Mouse (Mus musculus): ENCODE results near the gene Map4. TPM values are rescaled to one million over a fixed set of nuclear protein-coding genes. Genes with fewer than 3 reads are reported as not detected.
"Not testable (repeated sequence)": the region's sequence is repeated elsewhere in the genome, so short reads cannot be mapped to it uniquely, and the experiment has no call there.

Gene Map4
- polyA plus RNA-seq, 1 experiment, result 220 TPM

DNA sequence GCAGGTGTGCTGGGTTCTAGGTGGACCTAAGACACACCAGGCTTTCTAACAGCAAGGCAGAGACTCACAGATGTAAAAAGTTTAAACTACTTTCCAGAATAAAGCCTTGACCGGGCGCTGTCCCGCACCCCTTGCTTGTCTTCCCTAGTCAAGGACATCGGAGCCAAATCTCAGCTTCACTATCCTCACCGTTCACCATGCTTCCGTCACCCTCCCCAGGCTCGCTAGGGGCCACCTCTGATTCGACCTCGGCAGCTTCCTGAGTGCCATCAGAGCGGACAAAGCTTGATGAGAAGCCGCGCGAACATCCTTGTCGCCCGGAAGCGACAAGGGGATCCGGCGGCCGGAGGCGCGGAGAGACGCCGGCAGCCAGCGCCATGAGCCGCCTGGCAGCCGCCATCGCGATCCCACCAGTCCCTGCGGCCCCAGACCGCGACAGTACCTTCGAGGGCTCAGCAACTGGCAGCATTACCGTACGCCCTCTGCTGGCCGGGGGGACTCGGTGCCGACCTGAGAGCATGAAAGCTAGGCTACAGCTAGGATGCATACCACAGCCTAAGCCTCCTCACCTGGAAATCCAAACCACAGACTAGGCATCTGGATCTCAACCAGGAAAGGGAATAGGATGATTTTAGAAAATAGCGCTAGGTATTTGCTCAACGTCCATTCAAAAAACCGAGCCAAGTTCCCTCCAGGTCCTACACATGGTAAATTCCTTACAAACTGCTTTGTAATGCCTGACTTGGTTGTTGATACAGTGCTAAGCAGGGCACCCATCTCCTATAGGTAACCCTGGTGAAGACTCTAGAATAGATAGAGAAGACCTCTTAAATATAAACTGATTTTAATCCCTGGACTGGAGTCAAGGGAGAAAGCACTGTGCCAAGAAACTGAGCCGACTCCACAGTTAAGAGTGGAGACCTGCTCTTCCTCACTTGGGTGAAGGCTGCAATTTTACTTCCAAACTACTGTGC lies 169.7 kb downstream of the Map4 start:
- Histone ChIP-seq H3K4me1 (ENCODE audit: control insufficient read depth, insufficient read depth, low read length) (no peaks in the 10 kb centered on the region), H3K27ac (ENCODE audit: insufficient read depth, low read length) (no peak overlapping the region), H3K4me3 (ENCODE audit: insufficient read depth, low read length) (peak overlapping the region; percentile 97)
- TF ChIP-seq CTCF (IDR thresholded peaks at IDR 0.05; ENCODE audit: borderline replicate concordance, insufficient read depth, low read length) (peak; percentile 98), POLR2A (IDR thresholded peaks at IDR 0.05; ENCODE audit: low read depth, low read length) (peak; percentile 63)

DNA sequence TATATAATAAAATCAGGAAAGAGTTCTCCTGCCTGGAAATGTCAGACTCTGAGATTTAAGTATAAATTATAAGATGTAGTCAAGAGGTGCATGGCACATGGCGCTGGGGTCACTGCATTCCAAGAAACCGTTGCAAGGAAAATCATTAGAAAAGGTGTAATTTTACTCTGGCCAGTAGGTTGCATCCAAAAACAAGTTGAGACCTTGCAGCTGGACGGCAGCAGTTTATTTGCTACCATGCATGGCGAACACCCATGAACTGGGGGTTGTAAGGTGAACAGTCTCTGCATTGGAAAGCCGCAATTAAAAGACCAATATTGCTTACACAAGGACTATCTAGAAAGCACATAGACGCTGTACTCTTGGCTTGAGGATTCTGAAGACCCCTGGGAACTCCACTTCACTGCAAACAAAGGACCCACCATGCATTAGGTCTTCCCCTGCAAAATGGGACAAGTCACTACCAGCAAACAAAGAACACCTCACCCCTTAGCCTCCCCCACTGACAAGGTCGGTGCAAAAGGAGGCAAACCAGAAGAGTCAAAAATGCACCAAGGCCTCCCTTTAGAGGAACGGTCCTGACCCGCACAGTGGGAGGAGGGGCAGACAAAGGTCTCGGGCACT lies 185.2 kb downstream of the Map4 start:
- no peak for TF ChIP-seq POLR2A (IDR thresholded peaks at IDR 0.05; ENCODE audit: low read depth, low read length)
- TF ChIP-seq CTCF (IDR thresholded peaks at IDR 0.05; ENCODE audit: borderline replicate concordance, insufficient read depth, low read length), result no peak
- H3K4me1 ChIP-seq (ENCODE audit: control insufficient read depth, insufficient read depth, low read length), result peaks cover 3% of the 10 kb centered on the region; the same call in 1 of the 2 replicates
- peak overlapping the region; percentile 81 for H3K4me3 ChIP-seq (ENCODE audit: insufficient read depth, low read length)
- peak overlapping the region; percentile 44; the same call in 1 of the 2 replicates for H3K27ac ChIP-seq (ENCODE audit: insufficient read depth, low read length)

DNA sequence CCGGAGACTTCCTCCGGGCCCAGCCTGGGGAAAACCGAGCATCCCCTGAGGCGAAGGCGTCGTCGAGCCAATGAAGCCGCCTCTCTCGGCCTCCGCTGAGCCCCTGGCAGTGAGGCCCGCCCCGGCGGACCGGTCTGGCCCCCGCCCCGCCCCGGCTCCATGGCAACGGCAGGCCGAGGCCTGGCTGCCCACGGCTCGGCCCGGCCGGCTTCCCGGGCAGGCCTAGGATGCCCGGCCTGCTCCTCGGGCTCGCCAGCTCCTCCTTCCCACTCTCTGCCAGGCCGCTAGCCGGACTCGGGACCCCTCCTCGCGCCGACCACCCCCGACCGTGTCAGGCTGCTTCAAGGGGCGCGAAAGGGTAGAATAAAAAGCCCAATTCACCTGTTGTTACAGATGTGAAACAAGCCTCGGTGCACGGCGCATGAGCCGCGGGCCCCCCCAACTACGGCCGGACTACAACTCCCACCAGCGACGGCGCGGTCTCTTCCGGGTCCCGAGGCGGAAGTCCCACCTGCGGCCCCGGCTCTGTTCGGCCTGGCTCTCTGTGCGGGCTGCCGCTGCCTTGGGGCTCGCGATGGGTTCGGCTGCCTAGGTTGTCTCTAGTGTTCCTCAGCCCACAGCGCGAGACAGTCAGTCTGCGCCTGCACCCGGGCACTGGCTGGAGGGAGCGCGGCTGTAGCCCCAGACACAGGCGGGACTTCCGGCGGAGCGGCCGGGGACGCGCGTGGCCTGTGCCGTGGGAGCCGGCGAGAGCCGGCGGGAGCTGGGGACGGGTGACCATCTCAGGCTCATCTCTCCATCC lies 185.9 kb downstream of the Map4 start, which contains the start of gene Smarcc1:
Smarcc1 (plus strand) TSS at position 732 of the 802 bp plus-strand sequence.
- Histone ChIP-seq H3K4me1 (ENCODE audit: control insufficient read depth, insufficient read depth, low read length) (peaks cover 3% of the 10 kb centered on the region; the same call in 1 of the 2 replicates), H3K27ac (ENCODE audit: insufficient read depth, low read length) (peak within 1 kb of the TSS; percentile 97), H3K4me3 (ENCODE audit: insufficient read depth, low read length) (peak within 1 kb of the TSS; percentile 81)
- TF ChIP-seq CTCF (IDR thresholded peaks at IDR 0.05; ENCODE audit: borderline replicate concordance, insufficient read depth, low read length), result no peak
- TF ChIP-seq POLR2A (IDR thresholded peaks at IDR 0.05; ENCODE audit: low read depth, low read length), result peak; percentile 77

DNA sequence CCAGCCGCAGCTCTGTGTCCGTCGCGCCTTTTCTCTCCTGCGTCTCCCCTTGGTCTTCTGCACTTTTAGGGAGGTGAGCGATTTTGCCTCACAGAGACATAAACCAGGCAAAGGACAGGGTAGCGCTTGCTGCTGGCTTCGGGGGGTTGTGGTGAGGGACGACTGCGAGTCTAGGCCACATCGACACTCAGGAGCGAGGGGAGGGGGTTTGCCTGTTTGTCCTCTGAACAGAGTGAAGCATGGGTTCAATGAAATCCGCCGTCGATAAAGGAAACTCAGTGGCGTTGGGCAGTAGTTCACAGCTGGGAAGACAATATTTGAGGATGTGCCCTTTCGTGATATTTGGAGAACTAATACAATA lies 186.5 kb downstream of the Map4 start, which contains the start of gene Dhx30:
Dhx30 (minus strand) TSS at position 52 of the 361 bp plus-strand sequence.
- peaks cover 3% of the 10 kb centered on the region; the same call in 1 of the 2 replicates for H3K4me1 ChIP-seq (ENCODE audit: control insufficient read depth, insufficient read depth, low read length)
- peak within 1 kb of the TSS; percentile 81 for H3K4me3 ChIP-seq (ENCODE audit: insufficient read depth, low read length)
- TF ChIP-seq CTCF (IDR thresholded peaks at IDR 0.05; ENCODE audit: borderline replicate concordance, insufficient read depth, low read length) (no peak), POLR2A (IDR thresholded peaks at IDR 0.05; ENCODE audit: low read depth, low read length) (0 out of 2 replicates have a peak, but pooled peaks have one; percentile 9)
- H3K27ac ChIP-seq (ENCODE audit: insufficient read depth, low read length), result peak within 1 kb of the TSS; percentile 97

DNA sequence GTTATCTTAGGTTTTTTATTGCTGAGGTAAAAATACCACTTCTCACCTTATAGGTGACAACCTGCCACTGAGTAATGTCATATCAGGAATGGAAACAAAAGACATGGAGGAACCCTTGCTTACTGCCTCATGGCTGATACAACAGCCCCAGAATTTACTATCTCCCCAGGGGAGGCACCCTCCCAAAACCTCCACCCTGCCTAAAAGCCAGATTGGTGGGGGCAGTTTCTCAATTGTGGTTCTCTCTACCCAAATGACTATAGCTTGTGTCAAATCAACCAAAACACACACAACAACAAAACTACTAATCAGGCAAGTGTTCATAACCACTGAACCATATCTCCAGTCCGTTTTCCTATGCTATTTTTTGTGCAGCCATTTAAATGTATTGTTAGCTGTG lies 187.0 kb downstream of the Map4 start:
- Histone ChIP-seq H3K4me3 (ENCODE audit: insufficient read depth, low read length) (peak overlapping the region; percentile 81), H3K4me1 (ENCODE audit: control insufficient read depth, insufficient read depth, low read length) (peaks cover 3% of the 10 kb centered on the region; the same call in 1 of the 2 replicates), H3K27ac (ENCODE audit: insufficient read depth, low read length) (no peak overlapping the region)
- TF ChIP-seq POLR2A (IDR thresholded peaks at IDR 0.05; ENCODE audit: low read depth, low read length), result no peak
- no peak for TF ChIP-seq CTCF (IDR thresholded peaks at IDR 0.05; ENCODE audit: borderline replicate concordance, insufficient read depth, low read length)

DNA sequence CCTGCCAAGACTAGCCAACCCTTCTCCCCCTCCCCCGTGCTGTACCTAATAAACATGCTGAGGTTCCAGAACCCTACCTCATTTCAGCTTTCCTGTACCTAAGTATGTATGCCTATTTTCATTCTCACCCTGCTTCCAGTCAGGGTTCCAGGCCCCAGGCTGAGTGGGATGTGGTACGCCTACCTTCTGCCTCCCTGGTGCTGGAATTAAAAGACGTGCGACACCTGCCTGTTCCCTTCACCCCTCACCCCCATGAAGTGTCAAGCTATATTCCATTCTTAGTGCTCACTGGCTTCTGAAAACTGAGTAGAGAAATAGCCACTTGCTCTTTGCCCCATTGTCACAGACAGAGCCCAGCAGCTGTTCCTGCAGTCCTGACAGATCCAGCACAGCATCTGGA lies 190.2 kb downstream of the Map4 start:
- H3K27ac ChIP-seq (ENCODE audit: insufficient read depth, low read length), result no peak overlapping the region
- H3K4me1 ChIP-seq (ENCODE audit: control insufficient read depth, insufficient read depth, low read length), result peaks cover 3% of the 10 kb centered on the region; the same call in 1 of the 2 replicates
- no peak for TF ChIP-seq POLR2A (IDR thresholded peaks at IDR 0.05; ENCODE audit: low read depth, low read length)
- TF ChIP-seq CTCF (IDR thresholded peaks at IDR 0.05; ENCODE audit: borderline replicate concordance, insufficient read depth, low read length), result no peak
- H3K4me3 ChIP-seq (ENCODE audit: insufficient read depth, low read length), result no peak overlapping the region

DNA sequence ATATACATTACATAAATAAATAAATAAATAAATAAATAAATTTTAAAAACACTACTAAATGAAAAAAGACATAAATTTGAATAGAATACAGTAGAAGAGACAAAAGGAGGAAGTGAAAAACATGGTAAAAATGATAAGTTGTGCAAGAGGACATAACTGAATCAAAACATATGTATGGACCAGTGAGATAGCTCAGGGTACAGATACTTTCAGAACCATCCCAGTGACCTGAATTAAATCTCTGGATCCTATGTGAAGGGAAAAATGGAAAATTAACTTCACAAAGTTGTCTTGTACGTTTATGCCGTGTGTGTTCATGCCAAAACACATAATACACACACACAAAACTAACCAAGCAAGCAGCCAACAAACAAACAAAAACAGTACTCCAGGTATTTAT lies 192.1 kb downstream of the Map4 start:
- Histone ChIP-seq H3K4me1 (ENCODE audit: control insufficient read depth, insufficient read depth, low read length) (peaks cover 3% of the 10 kb centered on the region; the same call in 1 of the 2 replicates), H3K4me3 (ENCODE audit: insufficient read depth, low read length) (no peak overlapping the region), H3K27ac (ENCODE audit: insufficient read depth, low read length) (no peak overlapping the region)
- TF ChIP-seq POLR2A (IDR thresholded peaks at IDR 0.05; ENCODE audit: low read depth, low read length) (no peak), CTCF (IDR thresholded peaks at IDR 0.05; ENCODE audit: borderline replicate concordance, insufficient read depth, low read length) (no peak)

DNA sequence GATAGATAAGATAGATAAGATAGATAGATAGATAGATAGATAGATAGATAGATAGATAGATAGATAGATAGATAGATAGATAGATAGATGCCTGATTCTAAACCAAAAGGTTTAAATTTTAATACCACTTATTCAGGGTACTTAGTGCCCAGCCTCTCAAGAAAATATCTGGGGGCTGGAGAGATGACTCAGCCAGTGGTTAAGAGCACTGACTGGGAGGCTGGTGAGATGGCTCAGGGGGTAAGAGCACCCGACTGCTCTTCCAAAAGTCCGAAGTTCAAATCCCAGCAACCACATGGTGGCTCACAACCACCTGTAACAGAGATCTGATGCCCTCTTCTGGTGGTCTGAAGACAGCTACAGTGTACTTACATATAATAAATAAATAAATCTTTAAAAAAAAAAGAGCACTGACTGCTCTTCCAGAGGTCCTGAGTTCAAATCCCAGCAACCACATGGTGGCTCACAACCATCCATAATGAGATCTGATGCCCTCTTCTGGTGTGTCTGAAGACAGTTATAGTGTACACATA lies 192.8 kb downstream of the Map4 start:
- not testable (repeated sequence) for H3K4me1 ChIP-seq (ENCODE audit: control insufficient read depth, insufficient read depth, low read length); H3K4me3 ChIP-seq (ENCODE audit: insufficient read depth, low read length)

More for the DNA sequence above, 192.8 kb downstream of the Map4 start:
- H3K27ac ChIP-seq (ENCODE audit: insufficient read depth, low read length), result not testable (repeated sequence)

All from embryonic fibroblast, embryonic 13.5 days (primary cell).